Mouse (Mus musculus): ENCODE measurements around the gene Evx2.
A peak's percentile ranks its signal among the peaks of the same experiment; 100 is the strongest.

Evx2 gene

GRCm38 (mm10) chr2:74659507-74660005, at the start of gene Evx2:
Evx2 (minus strand) TSS chr2:74659557.
- peak; percentile 63 for DNase-seq (ENCODE audit: low spot score)

GRCm38 (mm10) chr2:74708676-74709075, 49.3 kb upstream of the Evx2 start:
- DNase-seq (ENCODE audit: low spot score): no peak

- DNase-seq (ENCODE audit: low spot score): no peak
Measured at GRCm38 (mm10) chr2:74707599-74707998, 48.2 kb upstream of the Evx2 start.

GRCm38 (mm10) chr2:74706393-74706960, 47.1 kb upstream of the Evx2 start:
- no peak for DNase-seq (ENCODE audit: low spot score)

GRCm38 (mm10) chr2:74705467-74706089, 46.2 kb upstream of the Evx2 start:
- DNase-seq (ENCODE audit: low spot score): no peak

- DNase-seq (ENCODE audit: low spot score): no peak
Measured at GRCm38 (mm10) chr2:74704999-74705466, 45.7 kb upstream of the Evx2 start.

- DNase-seq (ENCODE audit: low spot score): no peak
Measured at GRCm38 (mm10) chr2:74704393-74704998, 45.1 kb upstream of the Evx2 start, which contains the start of gene Hoxd8. Hoxd8 (plus strand) TSS chr2:74704615.

GRCm38 (mm10) chr2:74703720-74704392, 44.5 kb upstream of the Evx2 start:
- DNase-seq (ENCODE audit: low spot score): no peak

- DNase-seq (ENCODE audit: low spot score): no peak
Measured at GRCm38 (mm10) chr2:74703317-74703716, 44.0 kb upstream of the Evx2 start.

GRCm38 (mm10) chr2:74702820-74703219, 43.5 kb upstream of the Evx2 start:
- DNase-seq (ENCODE audit: low spot score): no peak

- DNase-seq (ENCODE audit: low spot score): peak; percentile 93
Measured at GRCm38 (mm10) chr2:74701949-74702819, 42.8 kb upstream of the Evx2 start.

GRCm38 (mm10) chr2:74700546-74701112, 41.3 kb upstream of the Evx2 start:
- DNase-seq (ENCODE audit: low spot score): no peak

GRCm38 (mm10) chr2:74699664-74700545, 40.5 kb upstream of the Evx2 start:
- no peak for DNase-seq (ENCODE audit: low spot score)

- no peak for DNase-seq (ENCODE audit: low spot score)
Measured at GRCm38 (mm10) chr2:74699053-74699430, 39.7 kb upstream of the Evx2 start.

GRCm38 (mm10) chr2:74698201-74699052, 39.1 kb upstream of the Evx2 start:
- DNase-seq (ENCODE audit: low spot score): no peak

- DNase-seq (ENCODE audit: low spot score): no peak
Measured at GRCm38 (mm10) chr2:74697567-74698121, 38.3 kb upstream of the Evx2 start, which contains the start of gene Hoxd9. Hoxd9 (plus strand) TSS chr2:74697727.

GRCm38 (mm10) chr2:74696442-74697335, 37.3 kb upstream of the Evx2 start:
- no peak for DNase-seq (ENCODE audit: low spot score)

All from embryo, embryonic 10.5 days (tissue).